Mouse (Mus musculus): ENCODE measurements around the gene Aanat. TPM values are rescaled to one million over a fixed set of nuclear protein-coding genes. Genes with fewer than 3 reads are reported as not detected.
A peak's percentile ranks its signal among the peaks of the same experiment; 100 is the strongest.

Gene Aanat
- polyA plus RNA-seq, 1 experiment from 2014 or later = not detected

GRCm38 (mm10) chr11:116586801-116587631, 784 bp downstream of the Aanat start:
- peak; percentile 36 for ATAC-seq
- H3K4me3 ChIP-seq (replicated peaks; ENCODE audit: low read length) = peak overlapping the region; percentile 17; the same call in 1 of the 2 replicates

DNA sequence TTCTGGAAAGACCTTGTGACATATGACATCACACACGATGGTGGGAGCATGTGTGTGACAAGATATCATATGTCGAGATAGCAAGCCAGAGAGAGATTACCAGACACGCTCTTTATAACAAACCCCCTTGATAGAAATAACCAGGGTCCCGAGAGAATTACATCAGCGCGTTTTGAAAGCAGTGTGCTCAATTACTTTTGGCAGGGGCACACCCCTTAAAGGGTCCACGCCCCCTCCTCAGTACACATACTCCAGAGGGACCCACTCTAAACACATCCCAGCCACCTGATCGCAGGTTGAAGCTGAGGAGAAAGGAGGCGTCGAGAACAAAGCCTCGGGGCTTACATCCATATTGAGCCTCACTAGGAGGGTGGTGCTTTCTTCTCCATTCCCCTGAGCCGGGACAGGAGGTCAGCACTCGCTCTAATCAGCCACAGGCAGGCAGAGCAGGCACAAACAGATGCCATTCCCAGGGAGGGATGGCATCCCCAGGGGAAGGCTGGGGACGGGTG, 2.8 kb downstream of the Aanat start:
- peaks cover 18% of the 10 kb centered on the region for H3K4me1 ChIP-seq (replicated peaks; ENCODE audit: control insufficient read depth, insufficient read depth, low read length)
- no peak overlapping the region for H3K27ac ChIP-seq (ENCODE audit: low read length)
- ATAC-seq = no peak
- H3K9ac ChIP-seq (replicated peaks; ENCODE audit: low read depth, low read length) = peak overlapping the region; percentile 41
- H3K36me3 ChIP-seq (ENCODE audit: control insufficient read depth, insufficient read depth) = no peaks in the 10 kb centered on the region
- peak overlapping the region; percentile 2; the same call in 1 of the 2 replicates for H3K4me2 ChIP-seq (ENCODE audit: low read length)
- no peak overlapping the region for H3K4me3 ChIP-seq (replicated peaks; ENCODE audit: low read length)
- 24% methylated on average over 14 of the region's 14 CpGs for WGBS
- H3K9me3 ChIP-seq (ENCODE audit: control insufficient read depth, low read length) = no peaks in the 10 kb centered on the region
- H3K27me3 ChIP-seq (replicated peaks; ENCODE audit: control insufficient read depth, insufficient read depth, low read length) = no peaks in the 10 kb centered on the region

More at GRCm38 (mm10) chr11:116586801-116587631, 784 bp downstream of the Aanat start:
- no peaks in the 10 kb centered on the region for H3K36me3 ChIP-seq (ENCODE audit: control insufficient read depth, insufficient read depth)
- 19% methylated on average over 23 of the region's 23 CpGs for WGBS
- H3K27ac ChIP-seq (ENCODE audit: low read length) = no peak overlapping the region
- H3K4me2 ChIP-seq (ENCODE audit: low read length) = peak overlapping the region; percentile 43
- peaks cover 5% of the 10 kb centered on the region for H3K4me1 ChIP-seq (replicated peaks; ENCODE audit: control insufficient read depth, insufficient read depth, low read length)
- no peak overlapping the region for H3K9ac ChIP-seq (replicated peaks; ENCODE audit: low read depth, low read length)
- H3K27me3 ChIP-seq (replicated peaks; ENCODE audit: control insufficient read depth, insufficient read depth, low read length) = no peaks in the 10 kb centered on the region
- no peaks in the 10 kb centered on the region for H3K9me3 ChIP-seq (ENCODE audit: control insufficient read depth, low read length)

DNA sequence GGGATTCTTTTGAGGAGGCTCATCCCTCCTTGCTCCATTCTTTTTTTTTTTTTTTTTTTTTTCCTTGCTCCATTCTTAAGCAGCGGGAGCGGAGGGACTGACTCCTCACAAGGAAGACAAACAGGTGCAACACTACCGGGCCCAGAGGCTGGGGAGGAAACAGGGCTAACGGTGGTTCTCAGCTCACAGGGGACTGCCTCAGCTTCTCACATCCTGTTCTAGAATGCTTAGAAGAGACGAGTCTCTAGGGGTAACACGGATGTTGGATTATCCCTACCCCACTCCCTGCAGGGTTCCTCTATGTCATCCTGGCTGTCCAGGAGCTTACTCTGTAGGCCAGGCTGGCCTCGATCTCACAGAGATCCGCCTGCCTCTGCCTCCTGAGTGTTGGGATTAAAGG, 3.3 kb downstream of the Aanat start:
- 68% methylated on average over 8 of the region's 8 CpGs for WGBS
- Histone ChIP-seq H3K27me3 (replicated peaks; ENCODE audit: control insufficient read depth, insufficient read depth, low read length) (no peaks in the 10 kb centered on the region), H3K9me3 (ENCODE audit: control insufficient read depth, low read length) (no peaks in the 10 kb centered on the region), H3K36me3 (ENCODE audit: control insufficient read depth, insufficient read depth) (no peaks in the 10 kb centered on the region), H3K9ac (replicated peaks; ENCODE audit: low read depth, low read length) (no peak overlapping the region), H3K4me3 (replicated peaks; ENCODE audit: low read length) (no peak overlapping the region), H3K27ac (ENCODE audit: low read length) (no peak overlapping the region), H3K4me2 (ENCODE audit: low read length) (no peak overlapping the region), H3K4me1 (replicated peaks; ENCODE audit: control insufficient read depth, insufficient read depth, low read length) (peaks cover 18% of the 10 kb centered on the region)
- no peak for ATAC-seq

GRCm38 (mm10) chr11:116591621-116592020, 5.4 kb downstream of the Aanat start:
- 85% methylated on average over 4 of the region's 4 CpGs for WGBS
- H3K4me2 ChIP-seq (ENCODE audit: low read length) = no peak overlapping the region
- H3K27ac ChIP-seq (ENCODE audit: low read length) = no peak overlapping the region
- no peaks in the 10 kb centered on the region for H3K36me3 ChIP-seq (ENCODE audit: control insufficient read depth, insufficient read depth)
- H3K9me3 ChIP-seq (ENCODE audit: control insufficient read depth, low read length) = no peaks in the 10 kb centered on the region
- ATAC-seq = no peak
- no peak overlapping the region for H3K9ac ChIP-seq (replicated peaks; ENCODE audit: low read depth, low read length)
- H3K4me3 ChIP-seq (replicated peaks; ENCODE audit: low read length) = no peak overlapping the region
- H3K27me3 ChIP-seq (replicated peaks; ENCODE audit: control insufficient read depth, insufficient read depth, low read length) = no peaks in the 10 kb centered on the region
- H3K4me1 ChIP-seq (replicated peaks; ENCODE audit: control insufficient read depth, insufficient read depth, low read length) = peaks cover 18% of the 10 kb centered on the region

GRCm38 (mm10) chr11:116592428-116592827, 6.2 kb downstream of the Aanat start:
- ATAC-seq = peak; percentile 81
- peak overlapping the region; percentile 36; the same call in 1 of the 2 replicates for H3K9ac ChIP-seq (replicated peaks; ENCODE audit: low read depth, low read length)
- H3K36me3 ChIP-seq (ENCODE audit: control insufficient read depth, insufficient read depth) = no peaks in the 10 kb centered on the region

GRCm38 (mm10) chr11:116593345-116593744, 7.1 kb downstream of the Aanat start:
- H3K36me3 ChIP-seq (ENCODE audit: control insufficient read depth, insufficient read depth) = no peaks in the 10 kb centered on the region
- H3K27me3 ChIP-seq (replicated peaks; ENCODE audit: control insufficient read depth, insufficient read depth, low read length) = no peaks in the 10 kb centered on the region
- H3K4me3 ChIP-seq (replicated peaks; ENCODE audit: low read length) = no peak overlapping the region
- H3K9ac ChIP-seq (replicated peaks; ENCODE audit: low read depth, low read length) = peak overlapping the region; percentile 32
- WGBS = 38% methylated on average over 4 of the region's 4 CpGs
- H3K9me3 ChIP-seq (ENCODE audit: control insufficient read depth, low read length) = no peaks in the 10 kb centered on the region
- no peak overlapping the region for H3K4me2 ChIP-seq (ENCODE audit: low read length)
- peaks cover 20% of the 10 kb centered on the region for H3K4me1 ChIP-seq (replicated peaks; ENCODE audit: control insufficient read depth, insufficient read depth, low read length)
- ATAC-seq = no peak
- peak overlapping the region; percentile 60 for H3K27ac ChIP-seq (ENCODE audit: low read length)

More at GRCm38 (mm10) chr11:116592428-116592827, 6.2 kb downstream of the Aanat start:
- Histone ChIP-seq H3K4me1 (replicated peaks; ENCODE audit: control insufficient read depth, insufficient read depth, low read length) (peaks cover 18% of the 10 kb centered on the region), H3K9me3 (ENCODE audit: control insufficient read depth, low read length) (no peaks in the 10 kb centered on the region), H3K27me3 (replicated peaks; ENCODE audit: control insufficient read depth, insufficient read depth, low read length) (no peaks in the 10 kb centered on the region), H3K4me2 (ENCODE audit: low read length) (no peak overlapping the region), H3K4me3 (replicated peaks; ENCODE audit: low read length) (no peak overlapping the region), H3K27ac (ENCODE audit: low read length) (peak overlapping the region; percentile 80)

- Histone ChIP-seq H3K4me3 (replicated peaks; ENCODE audit: low read length) (no peak overlapping the region), H3K4me2 (ENCODE audit: low read length) (no peak overlapping the region), H3K9me3 (ENCODE audit: control insufficient read depth, low read length) (no peaks in the 10 kb centered on the region), H3K27me3 (replicated peaks; ENCODE audit: control insufficient read depth, insufficient read depth, low read length) (no peaks in the 10 kb centered on the region), H3K4me1 (replicated peaks; ENCODE audit: control insufficient read depth, insufficient read depth, low read length) (peaks cover 17% of the 10 kb centered on the region), H3K9ac (replicated peaks; ENCODE audit: low read depth, low read length) (no peak overlapping the region), H3K27ac (ENCODE audit: low read length) (no peak overlapping the region), H3K36me3 (ENCODE audit: control insufficient read depth, insufficient read depth) (no peaks in the 10 kb centered on the region)
- ATAC-seq = no peak
- 89% methylated on average over 19 of the region's 19 CpGs for WGBS
Measured at GRCm38 (mm10) chr11:116596766-116597165, 10.5 kb downstream of the Aanat start.

DNA sequence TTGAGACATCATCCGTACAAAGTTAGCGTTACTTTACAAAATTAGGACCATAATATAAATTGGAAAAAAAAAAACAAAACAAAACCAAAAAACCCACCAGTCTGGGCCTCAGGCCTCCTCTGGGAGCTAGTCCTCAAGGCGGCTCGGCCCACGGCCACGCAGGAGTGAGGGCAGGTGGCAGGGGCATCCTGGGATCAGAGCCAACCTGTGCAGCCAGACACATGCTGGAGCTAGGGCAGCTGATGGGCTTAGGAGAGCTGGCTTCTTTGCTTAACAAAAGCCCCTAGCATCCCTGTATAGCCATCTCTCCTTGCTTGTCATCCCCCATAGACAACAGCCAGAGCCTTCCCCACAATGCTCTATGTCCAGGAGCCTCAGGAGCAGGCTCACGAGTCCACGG, 12.0 kb downstream of the Aanat start:
- Histone ChIP-seq H3K9ac (replicated peaks; ENCODE audit: low read depth, low read length) (no peak overlapping the region), H3K27me3 (replicated peaks; ENCODE audit: control insufficient read depth, insufficient read depth, low read length) (no peaks in the 10 kb centered on the region), H3K27ac (ENCODE audit: low read length) (no peak overlapping the region), H3K9me3 (ENCODE audit: control insufficient read depth, low read length) (no peaks in the 10 kb centered on the region), H3K36me3 (ENCODE audit: control insufficient read depth, insufficient read depth) (no peaks in the 10 kb centered on the region), H3K4me1 (replicated peaks; ENCODE audit: control insufficient read depth, insufficient read depth, low read length) (peaks cover 9% of the 10 kb centered on the region), H3K4me3 (replicated peaks; ENCODE audit: low read length) (no peak overlapping the region), H3K4me2 (ENCODE audit: low read length) (no peak overlapping the region)
- ATAC-seq = no peak
- WGBS = 76% methylated on average over 8 of the region's 8 CpGs

DNA sequence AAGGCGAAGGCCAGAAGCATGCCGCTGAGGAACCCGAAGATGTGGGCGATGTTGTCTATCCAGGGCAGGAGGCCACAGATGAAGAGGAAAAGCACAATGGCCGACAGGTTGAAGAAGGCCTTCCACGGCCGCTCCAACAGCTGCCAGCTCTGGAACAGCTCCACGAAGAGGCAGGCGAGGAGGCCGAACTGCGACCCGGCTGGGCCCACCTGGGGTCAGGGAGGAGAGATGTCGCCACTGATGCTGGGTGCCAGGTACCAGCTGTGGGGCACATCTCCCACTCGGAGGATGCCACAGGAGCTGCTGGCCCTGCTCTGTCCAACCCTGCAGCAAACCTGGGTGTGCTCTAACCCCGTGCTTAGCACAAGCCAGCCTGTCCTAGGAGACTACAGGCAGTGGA, 13.0 kb downstream of the Aanat start:
- Histone ChIP-seq H3K27ac (ENCODE audit: low read length) (no peak overlapping the region), H3K36me3 (ENCODE audit: control insufficient read depth, insufficient read depth) (no peaks in the 10 kb centered on the region), H3K9me3 (ENCODE audit: control insufficient read depth, low read length) (no peaks in the 10 kb centered on the region), H3K9ac (replicated peaks; ENCODE audit: low read depth, low read length) (no peak overlapping the region), H3K4me3 (replicated peaks; ENCODE audit: low read length) (no peak overlapping the region), H3K4me1 (replicated peaks; ENCODE audit: control insufficient read depth, insufficient read depth, low read length) (peaks cover 4% of the 10 kb centered on the region; the same call in 1 of the 2 replicates), H3K4me2 (ENCODE audit: low read length) (no peak overlapping the region), H3K27me3 (replicated peaks; ENCODE audit: control insufficient read depth, insufficient read depth, low read length) (no peaks in the 10 kb centered on the region)
- 90% methylated on average over 15 of the region's 15 CpGs for WGBS
- ATAC-seq = no peak

Data from forebrain, embryonic 16.5 days (tissue).